Mouse (Mus musculus): Measurements from ENCODE around the gene Itga11.

The Itga11 gene

DNA sequence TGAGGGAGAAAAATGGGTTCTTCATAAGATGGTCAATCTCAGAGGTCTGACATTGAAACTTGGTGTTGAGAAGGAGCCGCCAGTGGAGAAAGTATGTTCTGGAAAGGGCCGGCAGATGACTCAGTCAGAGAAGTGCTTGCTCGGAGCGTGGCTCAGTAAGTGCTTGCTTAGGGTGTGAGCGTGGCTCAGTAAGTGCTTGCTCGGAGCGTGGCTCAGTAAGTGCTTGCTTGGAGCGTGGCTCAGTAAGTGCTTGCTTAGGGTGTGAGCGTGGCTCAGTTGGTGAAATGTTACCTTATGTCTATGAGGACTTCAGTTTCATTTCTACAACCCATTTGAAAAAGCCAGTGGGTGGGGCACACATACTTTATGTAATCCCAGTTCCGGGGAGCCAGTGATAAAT is 12.1 kb downstream of the Itga11 start:
- no peak for DNase-seq

DNA sequence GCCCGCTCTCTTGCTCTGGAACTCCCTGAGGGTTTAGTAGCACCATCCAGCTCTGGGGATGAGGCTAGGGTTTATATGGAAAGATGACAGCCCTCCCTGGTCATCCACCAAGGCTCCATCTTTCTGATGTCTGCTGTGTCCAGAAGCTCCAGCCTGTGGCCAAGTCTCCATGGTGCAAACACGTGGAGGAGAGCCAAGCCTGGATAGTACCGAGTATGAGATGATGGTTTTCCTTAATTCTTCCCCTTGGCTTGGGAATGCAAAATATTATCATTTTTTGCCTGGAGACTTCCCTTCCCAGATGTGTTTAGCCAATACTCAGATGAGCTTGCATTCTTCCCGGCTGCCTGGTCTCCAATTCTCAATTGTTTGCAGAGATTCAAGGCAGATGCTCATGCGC is 16.4 kb downstream of the Itga11 start:
- no peak for DNase-seq

DNA sequence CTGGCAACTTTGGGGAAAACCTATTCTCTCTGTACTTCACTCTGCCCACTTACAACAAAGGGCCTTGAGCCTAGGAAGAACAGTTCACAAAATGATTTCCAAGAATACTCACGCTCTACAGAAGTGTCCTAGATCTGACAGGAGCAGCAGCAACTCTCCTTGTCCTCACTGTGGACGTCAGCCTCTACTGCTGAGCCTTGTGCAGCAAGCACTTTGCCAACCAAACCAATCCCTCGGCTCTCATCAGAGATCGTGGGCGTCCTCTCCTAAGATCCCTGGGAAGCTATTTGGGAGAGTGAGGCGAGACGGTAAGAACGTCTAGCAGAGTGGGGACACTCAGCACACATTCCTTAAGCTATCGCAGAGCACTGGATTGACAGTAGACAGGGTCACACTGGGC is 17.6 kb downstream of the Itga11 start:
- no peak for DNase-seq

DNA sequence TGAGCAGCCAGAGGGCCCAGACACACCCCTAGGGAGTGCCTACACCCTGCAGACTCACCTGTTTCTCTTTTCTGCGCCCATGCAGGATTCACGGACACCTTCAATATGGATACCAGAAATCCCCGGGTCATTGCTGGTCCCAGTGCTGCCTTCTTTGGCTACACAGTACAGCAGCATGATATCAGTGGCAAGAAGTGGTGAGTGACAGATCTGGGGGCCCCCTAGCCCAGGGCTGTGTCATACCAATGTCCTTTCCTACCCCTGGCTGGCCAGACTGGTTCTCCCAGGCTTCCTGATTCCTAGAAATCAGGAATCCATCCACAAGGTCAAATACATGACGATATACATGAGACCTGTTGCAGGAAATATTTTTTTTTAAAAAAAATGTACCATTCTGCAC is 19.2 kb downstream of the Itga11 start:
- DNase-seq, result no peak

DNA sequence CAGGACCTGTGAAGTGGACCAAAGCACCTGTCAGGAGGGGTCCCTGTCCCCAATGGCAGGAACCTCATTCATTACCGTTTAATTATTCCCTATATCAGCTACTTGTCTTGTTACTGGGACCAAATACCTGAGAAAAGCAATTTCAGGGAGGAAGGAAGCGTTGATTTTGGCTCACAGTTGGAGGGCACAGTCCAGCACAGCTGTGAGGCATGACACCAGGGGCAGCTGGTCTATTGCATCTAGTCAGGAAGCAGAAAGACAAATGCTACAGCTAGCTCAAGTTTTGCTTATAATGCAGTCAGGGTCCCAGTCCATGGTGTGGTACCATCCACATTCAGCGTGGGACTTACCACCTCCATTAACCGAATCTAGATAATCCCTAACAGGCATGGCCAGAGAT is 29.6 kb downstream of the Itga11 start:
- no peak for DNase-seq

DNA sequence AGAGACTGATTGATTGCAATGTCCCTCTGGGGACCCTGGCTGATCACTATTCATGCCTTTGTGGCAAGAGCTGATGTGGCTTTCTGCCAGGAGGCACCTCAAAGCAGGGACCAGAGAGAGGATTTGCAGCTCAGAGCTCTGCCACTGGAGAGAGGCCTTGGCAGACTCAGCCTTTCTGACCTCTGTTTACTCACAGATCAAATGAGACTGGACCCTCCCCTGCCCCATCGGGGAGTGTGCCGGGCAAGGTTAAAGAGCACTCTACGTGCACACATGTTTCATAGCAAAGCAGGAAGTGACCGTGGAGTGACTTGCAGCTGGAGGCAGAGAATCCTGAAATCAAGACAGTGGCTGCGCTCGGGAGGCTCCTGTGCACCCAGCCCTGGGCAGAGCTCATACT is 30.2 kb downstream of the Itga11 start:
- no peak for DNase-seq

DNA sequence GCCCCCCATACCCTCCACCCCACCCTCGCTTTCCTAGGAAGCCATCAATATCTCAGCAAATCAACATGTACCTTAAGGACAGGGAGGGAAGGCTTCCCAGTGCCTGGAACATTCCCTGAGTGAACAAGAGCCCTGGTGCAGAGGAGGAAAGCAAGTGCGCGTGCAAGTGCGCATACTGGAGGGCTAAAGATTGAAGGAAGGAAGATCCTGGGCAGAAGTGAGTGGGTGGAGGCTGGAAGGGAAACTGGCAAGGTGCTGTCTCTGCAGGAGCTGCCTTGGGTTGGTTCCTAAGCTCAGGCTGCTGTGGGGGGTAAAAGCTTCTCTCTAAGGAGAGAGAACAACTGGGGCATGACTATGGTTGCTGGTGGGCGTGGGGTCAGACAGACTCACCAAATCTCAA is 32.4 kb downstream of the Itga11 start:
- no peak for DNase-seq

DNA sequence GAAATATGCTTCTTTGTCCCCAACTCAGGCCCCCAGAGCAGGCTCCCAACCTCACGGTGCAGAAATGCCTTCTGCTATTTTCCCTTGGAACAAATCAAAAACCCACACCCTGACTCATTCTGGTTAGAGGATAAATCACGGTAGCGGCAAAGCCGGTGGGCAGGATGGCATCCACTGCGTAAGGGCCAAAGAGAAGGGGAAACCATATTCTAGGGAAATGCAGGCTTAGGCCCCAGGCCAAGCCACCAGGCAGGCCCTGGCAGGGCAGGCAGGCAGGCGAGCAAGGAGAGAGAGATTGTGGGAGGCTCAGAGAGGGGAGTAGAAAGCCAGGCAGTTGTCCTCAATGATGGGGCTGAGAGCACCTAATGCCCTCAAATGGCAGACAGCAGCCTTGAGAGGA is 34.7 kb downstream of the Itga11 start:
- no peak for DNase-seq

DNA sequence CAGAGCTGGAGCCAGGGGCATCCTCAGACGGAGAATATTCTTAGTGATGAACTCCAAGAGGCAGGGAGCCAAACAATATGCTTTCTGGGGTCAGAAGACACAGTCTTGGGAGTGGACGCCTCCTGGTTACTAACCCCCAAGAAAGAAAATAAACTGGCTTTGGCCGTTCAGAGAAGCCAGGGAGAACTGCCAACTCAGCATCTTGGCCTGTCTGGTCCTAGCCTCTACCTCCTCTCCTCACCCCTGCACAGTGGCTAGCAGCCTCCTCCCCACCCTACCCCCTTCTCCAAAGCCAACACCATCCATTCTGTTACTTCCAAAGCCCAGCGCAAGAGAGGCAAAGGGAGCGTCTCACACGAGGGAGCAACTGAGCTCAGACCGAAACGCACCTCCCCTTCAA is 35.4 kb downstream of the Itga11 start:
- no peak for DNase-seq

DNA sequence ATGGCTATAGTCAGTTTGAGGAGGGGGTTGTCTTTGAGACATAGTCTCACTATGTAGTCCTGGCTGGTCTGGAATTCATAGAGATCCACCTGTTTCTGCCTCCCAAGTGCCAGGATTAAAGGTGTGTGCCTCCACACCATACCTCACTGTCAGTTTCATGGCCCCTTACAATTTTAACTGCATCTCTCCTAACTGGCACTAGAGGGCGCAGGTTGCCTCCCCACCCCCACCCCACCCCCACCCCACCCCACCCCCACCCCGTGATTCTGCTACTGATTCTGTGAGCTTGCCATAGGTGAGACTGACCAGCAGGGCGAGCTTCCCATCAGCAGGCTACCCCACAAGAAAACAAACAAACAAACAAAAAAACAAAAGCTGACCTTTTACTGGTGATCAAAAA is 36.7 kb downstream of the Itga11 start:
- no peak for DNase-seq

DNA sequence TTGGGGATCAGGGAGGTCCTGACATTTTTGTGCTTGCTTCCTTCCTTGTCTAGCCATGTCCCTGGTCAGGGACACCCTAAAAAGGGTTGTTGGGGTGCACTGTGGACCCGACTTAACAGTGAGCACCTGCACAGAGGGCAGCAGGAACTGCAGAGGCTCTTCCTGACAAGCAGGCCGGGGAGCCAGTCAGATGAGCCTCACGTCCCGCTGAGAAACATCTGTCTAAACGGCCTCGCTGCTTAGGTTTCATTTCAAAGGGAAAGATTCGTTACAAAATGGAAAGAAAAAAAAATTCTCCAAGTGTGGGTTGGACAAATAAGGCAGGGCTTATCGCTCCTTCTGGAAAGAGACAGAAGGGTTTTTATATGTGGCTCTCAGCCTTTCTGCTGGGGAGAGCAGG is 40.4 kb downstream of the Itga11 start:
- DNase-seq, result no peak

DNA sequence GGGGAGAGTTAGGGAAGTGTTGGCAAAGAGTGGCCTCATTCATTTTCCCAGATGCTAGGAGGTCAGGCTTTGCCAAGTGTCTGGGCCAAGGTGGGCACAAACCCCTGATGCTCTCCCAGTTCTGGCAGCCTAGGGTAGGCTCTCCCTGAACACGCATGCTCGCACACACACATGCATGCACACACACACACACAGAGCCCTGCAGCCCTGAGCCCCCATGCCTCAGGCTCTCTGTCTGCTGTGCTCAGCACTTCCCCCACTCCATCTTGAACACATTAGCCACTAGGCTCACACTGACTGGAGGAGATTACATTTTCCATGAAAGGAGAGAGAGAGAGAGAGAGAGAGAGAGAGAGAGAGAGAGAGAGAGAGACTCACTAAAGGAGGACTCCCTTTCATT is 44.2 kb downstream of the Itga11 start:
- DNase-seq, result no peak

DNA sequence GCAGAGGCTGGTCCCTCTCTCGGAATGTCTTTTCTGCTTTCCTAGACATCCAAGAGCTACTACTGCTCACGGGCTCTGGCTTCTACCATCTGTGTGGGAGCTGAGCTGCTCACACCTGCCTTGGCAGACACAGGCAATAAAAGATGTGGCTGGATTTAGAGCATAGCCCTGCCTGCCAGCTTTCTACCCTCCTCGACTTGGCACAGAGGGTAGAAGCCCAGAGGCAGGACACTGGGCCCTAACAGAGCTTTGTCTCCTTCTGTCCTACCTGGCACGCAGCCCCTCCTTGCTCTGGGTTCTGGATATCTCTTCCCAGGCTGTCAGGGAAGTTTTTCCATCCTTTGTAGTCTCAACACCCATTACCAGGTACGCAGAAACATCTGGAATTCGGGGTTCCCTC is 45.1 kb downstream of the Itga11 start:
- DNase-seq, result no peak

DNA sequence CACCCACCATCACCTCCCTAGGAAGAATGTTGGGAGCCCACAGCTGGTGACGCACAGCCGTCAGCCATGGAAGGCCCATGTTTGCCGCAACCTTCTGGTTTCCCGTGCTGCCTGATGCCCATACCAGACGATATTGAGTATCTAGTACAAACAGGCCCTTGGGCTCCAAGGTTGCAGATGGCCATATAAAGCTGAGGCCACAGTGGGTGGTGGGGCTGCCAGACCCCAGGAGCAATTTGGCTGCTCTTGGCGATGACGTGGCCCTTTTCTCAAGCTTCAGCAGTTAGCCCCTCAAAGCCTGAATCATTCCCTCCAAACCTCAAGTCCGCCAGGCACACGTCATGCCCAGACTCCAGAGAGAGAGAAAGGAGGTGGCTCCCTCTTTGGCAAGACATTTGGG is 46.5 kb downstream of the Itga11 start:
- no peak for DNase-seq

DNA sequence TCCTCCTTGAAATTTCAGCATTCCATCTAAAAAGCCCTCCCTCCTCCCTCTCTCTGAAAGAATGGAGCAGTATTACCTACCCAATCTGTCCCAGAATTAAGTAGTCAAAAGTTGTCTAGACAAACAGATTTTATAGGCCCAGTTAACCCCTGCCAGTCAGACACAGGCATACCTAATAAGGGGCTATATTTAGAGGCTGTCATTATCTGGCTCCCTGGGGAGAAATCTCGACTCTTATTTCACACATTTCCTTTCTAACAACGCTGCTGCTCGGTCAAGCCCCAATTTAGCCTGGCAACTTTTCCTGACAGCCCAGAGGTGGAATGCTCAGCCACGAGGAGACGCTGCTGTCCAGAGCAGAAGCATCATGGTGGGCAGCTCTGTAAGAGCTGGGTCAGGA is 47.6 kb downstream of the Itga11 start:
- DNase-seq, result no peak

DNA sequence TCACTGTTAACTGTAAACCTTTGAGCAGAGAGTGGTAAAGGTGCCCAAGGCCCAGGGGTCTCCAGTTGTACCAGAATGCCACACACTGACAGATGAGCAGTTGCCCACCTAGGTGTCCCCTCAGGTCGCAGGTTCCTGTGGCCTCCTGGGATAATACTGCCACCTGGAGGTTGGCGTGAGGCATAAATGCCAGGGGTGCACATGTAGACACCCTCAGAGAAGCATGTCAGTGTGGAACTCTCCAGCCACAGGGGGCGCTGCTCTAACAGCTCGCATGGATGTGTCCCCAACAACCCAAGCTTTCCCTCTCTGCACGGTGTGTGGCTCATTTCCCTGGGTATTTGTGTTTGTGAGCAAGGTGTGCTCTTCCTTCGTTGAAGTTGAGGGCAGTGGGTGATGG is 48.8 kb downstream of the Itga11 start:
- DNase-seq, result no peak

DNA sequence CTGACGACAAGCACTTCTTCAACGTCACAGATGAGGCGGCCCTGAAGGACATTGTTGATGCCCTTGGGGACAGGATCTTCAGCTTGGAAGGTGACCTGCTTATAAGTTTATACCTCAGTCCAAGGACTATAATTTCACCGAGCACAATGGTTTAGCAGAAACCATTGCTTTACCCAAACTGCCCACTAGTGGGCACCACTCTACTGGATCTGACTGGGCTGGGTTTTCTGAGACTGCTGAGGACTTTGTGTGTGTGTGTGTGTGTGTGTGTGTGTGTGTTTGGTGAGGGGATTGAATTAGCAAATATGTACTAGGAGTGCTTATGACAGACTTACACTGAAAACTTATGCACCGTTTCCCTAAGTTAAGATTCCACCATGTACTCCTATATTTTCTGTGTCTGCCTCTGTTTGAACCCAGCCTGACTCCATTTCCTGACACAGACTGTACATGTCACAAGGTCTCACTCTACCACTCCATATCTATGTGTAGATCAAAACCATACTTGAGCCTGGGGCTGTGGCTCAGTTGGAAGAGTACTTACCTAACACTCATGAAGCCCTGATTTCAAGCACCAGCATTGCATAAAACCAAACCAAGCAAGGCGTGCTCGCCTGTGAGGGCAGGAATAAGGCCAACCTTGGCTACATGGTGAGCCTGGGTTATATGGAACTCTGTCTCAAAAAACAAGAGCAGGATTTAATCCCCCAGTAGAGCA is 67.1 kb downstream of the Itga11 start:
- DNase-seq, result peak; percentile 61

DNA sequence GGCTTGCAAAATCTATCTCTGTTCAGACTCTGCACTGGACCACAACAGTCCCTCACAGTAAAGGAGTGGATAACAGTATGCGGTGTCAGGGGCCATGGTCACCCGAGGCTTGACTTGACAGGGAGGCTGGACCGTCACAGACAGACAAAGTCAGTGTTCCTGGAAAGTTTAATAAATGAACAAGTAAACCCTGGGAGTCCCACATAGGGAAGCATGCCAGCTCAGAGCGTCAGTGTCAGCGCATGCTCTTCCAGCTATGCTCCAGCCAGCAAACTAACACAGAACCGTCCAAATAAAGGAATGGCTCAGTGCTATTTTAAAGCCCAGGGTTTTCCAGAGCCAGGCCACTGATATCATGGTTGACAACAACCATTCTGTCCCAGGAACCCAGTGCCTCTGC is 69.0 kb downstream of the Itga11 start:
- peak; percentile 9 for DNase-seq

DNA sequence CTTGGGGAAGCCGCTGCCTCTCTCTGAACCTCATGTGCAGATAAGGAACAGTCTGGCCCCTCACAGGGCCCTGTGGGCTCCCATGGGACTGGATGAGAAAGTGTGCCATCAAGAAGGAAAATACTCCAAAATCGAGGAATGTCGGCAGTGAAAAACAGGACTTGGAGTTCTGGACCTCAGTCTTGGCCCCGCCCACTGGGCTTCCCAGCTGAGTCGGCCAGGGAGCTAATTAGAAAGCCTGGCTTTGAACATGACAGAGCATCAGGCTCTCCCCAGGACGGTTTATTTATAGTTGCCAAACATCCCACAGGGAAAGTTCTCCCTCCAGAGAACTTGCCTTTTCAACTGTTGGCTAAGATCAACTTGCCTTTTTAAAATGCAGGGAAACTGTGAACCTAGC is 72.0 kb downstream of the Itga11 start:
- DNase-seq, result peak; percentile 32

DNA sequence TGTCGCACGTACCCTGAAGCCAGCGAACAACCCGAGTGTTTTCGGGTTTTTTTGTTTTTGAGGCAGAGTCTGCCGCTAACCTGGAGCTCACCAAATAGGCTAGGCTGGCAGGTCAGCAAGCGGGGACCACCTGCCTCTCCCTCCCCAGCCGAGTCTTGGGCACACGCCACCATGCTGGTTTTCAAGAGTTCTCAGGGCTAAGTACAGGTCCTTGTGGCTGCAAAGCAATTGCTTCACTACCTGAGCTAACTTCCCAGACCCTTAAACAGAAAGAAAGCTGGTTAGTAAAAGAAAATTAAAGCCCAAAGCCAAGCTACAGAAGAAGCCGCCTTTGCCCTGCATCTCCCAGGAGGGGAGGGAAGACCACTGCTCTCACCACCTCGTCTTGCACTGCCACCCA is 72.8 kb downstream of the Itga11 start:
- no peak for DNase-seq

DNA sequence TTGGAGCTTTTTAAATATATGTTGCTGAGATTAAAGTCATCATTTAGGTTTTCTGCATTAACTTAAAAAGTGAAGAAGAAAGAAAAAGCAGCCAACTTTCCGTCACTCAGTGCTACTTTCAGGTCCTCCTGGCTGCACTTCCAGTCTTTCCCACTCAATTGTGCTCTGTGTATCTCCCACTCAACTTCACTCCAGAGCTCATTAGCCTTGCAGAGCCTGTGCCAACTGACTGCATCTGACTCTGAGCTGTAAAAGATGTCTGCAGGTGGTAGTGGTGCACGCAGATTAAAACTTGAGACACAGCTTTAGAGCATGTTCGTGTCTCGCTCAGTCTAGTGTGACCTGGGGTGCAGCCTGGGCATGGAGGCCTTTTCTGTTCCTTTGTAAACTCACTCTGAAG is 80.7 kb downstream of the Itga11 start:
- DNase-seq, result no peak

DNA sequence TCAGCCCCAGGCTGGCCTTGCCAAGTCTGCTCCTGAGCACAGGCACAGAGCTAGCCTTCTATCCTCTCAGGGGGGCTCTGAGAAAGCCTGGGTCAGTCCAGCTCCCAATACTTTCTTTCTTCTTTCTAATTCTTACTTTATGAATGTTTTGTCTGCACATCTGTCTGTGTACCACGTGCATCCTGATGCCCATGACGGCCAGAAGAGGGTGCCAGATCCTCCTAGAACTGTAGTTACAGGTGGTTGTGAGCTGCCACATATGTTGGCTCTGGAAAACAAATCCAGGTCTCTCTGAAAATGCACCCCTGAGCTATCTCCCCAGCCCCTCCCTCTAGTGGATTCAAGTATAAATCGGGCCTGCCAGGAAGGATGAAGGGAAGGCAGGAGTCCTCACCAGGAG is 82.0 kb downstream of the Itga11 start:
- no peak for DNase-seq

DNA sequence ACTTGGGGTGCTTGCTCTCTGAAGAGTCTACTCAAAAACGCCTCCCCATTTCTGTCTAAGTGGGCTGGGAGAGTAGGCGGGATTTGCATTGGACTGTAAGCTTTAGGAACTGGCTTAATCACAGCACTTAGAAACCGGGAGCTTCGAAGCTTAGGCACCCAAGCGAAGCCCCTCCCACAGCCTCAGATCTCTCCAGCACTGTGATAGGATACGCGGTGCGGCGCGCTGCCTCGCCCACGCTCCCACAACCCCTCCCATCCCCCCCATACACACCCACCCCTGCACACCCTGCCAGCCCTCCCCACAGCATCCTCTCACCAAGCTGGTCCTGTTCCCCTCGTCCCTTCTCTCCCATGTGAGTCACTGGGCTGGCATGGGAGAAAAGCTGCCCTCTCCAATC is 85.9 kb downstream of the Itga11 start:
- no peak for DNase-seq

DNA sequence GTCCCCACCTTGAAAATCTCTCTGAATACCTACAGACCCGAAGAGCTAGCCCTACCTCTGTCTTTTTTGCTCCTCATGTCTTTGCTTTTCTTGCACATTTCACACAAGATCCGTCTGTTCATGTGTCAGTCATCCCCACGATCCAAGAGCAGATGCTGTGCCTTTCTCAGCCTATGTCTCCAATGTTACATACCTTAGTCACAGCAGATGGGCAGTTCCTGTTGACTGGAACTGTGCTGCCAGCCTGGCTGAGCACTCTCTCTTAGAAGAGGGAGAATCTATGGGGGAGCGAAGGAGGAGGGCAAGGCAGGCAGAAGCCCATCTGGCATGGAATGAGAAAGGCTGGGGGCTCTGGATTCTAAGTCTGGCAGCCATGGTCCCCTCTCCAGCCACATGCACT is 87.7 kb downstream of the Itga11 start:
- no peak for DNase-seq

DNA sequence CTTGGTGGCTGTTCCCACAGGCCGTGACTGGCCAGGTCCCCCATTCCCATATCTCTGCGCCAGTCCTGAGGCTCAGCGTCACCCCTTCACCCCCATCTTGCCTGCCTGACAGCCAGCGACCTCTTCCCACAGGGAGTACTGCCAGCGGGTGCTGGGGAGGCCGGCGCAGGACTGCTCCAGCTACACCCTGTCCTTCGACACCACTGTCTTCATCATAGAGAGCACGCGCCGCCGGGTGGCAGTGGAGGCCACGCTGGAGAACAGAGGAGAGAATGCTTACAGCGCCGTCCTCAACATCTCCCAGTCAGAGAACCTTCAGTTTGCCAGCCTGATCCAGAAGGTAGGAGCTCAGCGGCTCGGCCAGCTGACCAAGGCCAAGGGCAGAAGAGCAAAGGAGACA is 89.8 kb downstream of the Itga11 start:
- no peak for DNase-seq

DNA sequence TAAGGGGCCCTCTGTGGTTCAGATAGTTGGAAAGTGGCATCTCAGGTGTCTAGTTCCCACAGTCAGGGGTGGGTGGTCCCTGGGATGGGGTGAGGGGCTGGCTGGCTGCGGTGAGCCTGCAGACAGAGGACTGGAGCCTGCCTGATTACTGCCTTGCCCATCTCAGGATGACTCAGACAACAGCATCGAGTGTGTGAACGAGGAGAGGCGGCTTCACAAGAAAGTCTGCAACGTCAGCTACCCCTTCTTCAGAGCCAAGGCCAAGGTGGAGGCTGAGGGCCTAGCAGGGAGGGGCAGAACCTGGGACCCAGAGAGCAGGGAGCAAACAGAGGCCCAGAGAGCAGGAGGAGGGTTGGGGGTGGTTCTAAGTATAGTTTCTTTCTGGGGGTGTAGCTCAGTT is 90.7 kb downstream of the Itga11 start:
- no peak for DNase-seq

All from kidney, postnatal 14 days (tissue).